Mouse (Mus musculus) retina, postnatal 7 days (tissue): ENCODE data around the gene Olfr1178.

Source experiments
- DNase-seq: peaks from one replicate; pipeline ENCODE4 v3.0.0-alpha.2; 2012; ENCODE audit warnings: low read depth, low spot score

Gene Olfr1178

GRCm38 (mm10) chr2:88386762-88387161, at the start of gene Olfr1178:
Gene Olfr1178 (plus strand): TSS chr2:88387062.
- no peak for DNase-seq

GRCm38 (mm10) chr2:88346392-88346791, 40.5 kb upstream of the Olfr1178 start, which contains the start of gene Olfr1177-ps:
Gene Olfr1177-ps (minus strand): TSS chr2:88346492.
- DNase-seq, result no peak

GRCm38 (mm10) chr2:88356304-88356703, 30.6 kb upstream of the Olfr1178 start:
- DNase-seq, result peak; percentile 4

- DNase-seq, result no peak
Observed at GRCm38 (mm10) chr2:88406353-88406752, 19.5 kb downstream of the Olfr1178 start, which contains the start of gene Olfr1179. Gene Olfr1179 (minus strand): TSS chr2:88406453.

- DNase-seq, result no peak
Observed at GRCm38 (mm10) chr2:88419051-88419450, 32.2 kb downstream of the Olfr1178 start, which contains the start of gene Olfr1180. Gene Olfr1180 (minus strand): TSS chr2:88419151.

- no peak for DNase-seq
Observed at GRCm38 (mm10) chr2:88426071-88426470, 39.2 kb downstream of the Olfr1178 start, which contains the start of gene Olfr1181. Gene Olfr1181 (minus strand): TSS chr2:88426171.

GRCm38 (mm10) chr2:88449031-88449430, 62.2 kb downstream of the Olfr1178 start, which contains the start of gene Gm13757:
Gene Gm13757 (minus strand): TSS chr2:88449131.
- no peak for DNase-seq
